Mouse (Mus musculus) liver, adult 2 months (tissue): ENCODE results near the gene Slco1c1.

Source experiments
- CTCF ChIP-seq: fragments of 200-500 bp; IDR thresholded peaks from 2 replicates; pipeline ENCODE4 v1.5.1; 2011; ENCODE audit warnings: low read depth, low read length, control low read depth
- POLR2A ChIP-seq: fragments of 200-500 bp; IDR thresholded peaks from 2 replicates; pipeline ENCODE4 v1.6.1; 2011; ENCODE audit warnings: low read length, control low read depth; ENCODE audit not compliant: insufficient read depth; ENCODE audit errors: extremely low read depth

DNA sequence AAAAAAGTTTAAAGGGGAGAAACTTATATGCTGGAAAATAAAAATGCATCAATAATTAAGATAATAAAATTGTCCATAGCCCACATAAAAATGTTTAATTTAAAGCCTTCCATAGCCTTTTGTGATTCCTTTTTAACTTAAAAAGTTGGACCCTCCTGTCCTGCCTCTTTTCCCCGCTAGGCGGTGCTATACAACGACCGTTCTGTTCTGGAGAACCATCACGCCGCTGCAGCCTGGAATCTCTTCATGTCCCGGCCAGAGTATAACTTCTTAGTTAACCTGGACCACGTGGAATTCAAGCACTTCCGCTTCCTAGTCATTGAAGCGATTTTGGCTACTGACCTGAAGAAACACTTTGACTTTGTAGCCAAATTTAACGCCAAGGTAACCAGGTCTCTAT lies 35.5 kb upstream of the Slco1c1 start:
- TF ChIP-seq POLR2A (no peak), CTCF (peak; percentile 78)
